Mouse (Mus musculus) erythroblast, embryonic 14.5 days (primary cell): Measurements from ENCODE around the gene Casp9. TPM values are rescaled to one million over a fixed set of nuclear protein-coding genes. Genes with fewer than 3 reads are reported as not detected.

Source experiments
- H3K27me3 ChIP-seq: 2 replicates; pipeline ENCODE4 v1.6.1; 2012; ENCODE audit warnings: inconsistent platforms; ENCODE audit not compliant: control insufficient read depth
- H3K36me3 ChIP-seq: 2 replicates; pipeline ENCODE4 v1.6.1; 2012; ENCODE audit warnings: mild to moderate bottlenecking, inconsistent platforms; ENCODE audit not compliant: control insufficient read depth
- H3K4me1 ChIP-seq: 2 replicates; pipeline ENCODE4 v1.6.1; 2012; ENCODE audit warnings: inconsistent platforms; ENCODE audit not compliant: control insufficient read depth
- H3K4me3 ChIP-seq: replicated peaks from 2 replicates; pipeline ENCODE3; 2012; ENCODE audit warnings: moderate library complexity, mild to moderate bottlenecking, inconsistent platforms
- H3K9me3 ChIP-seq: 2 replicates; pipeline ENCODE4 v1.6.1; 2012; ENCODE audit warnings: low read length, inconsistent platforms, mixed read lengths; ENCODE audit not compliant: control insufficient read depth
- GATA1 ChIP-seq: IDR thresholded peaks from 2 replicates; pipeline ENCODE4 v1.6.1; 2012; ENCODE audit warnings: low read length, inconsistent platforms, mixed read lengths
- TAL1 ChIP-seq: IDR thresholded peaks from 3 replicates; pipeline ENCODE4 v1.6.1; 2012; ENCODE audit warnings: low read length, inconsistent platforms, mixed read lengths
- polyA plus RNA-seq: library from polyadenylated mRNA; stranded (reverse); fragments of >175 nt; gene quantifications from 2 replicates; pipeline ENCODE4 v1.2.3, GENCODE M21; 2012

Casp9 gene
- polyA plus RNA-seq, 1 experiment, result 2.3 TPM

DNA sequence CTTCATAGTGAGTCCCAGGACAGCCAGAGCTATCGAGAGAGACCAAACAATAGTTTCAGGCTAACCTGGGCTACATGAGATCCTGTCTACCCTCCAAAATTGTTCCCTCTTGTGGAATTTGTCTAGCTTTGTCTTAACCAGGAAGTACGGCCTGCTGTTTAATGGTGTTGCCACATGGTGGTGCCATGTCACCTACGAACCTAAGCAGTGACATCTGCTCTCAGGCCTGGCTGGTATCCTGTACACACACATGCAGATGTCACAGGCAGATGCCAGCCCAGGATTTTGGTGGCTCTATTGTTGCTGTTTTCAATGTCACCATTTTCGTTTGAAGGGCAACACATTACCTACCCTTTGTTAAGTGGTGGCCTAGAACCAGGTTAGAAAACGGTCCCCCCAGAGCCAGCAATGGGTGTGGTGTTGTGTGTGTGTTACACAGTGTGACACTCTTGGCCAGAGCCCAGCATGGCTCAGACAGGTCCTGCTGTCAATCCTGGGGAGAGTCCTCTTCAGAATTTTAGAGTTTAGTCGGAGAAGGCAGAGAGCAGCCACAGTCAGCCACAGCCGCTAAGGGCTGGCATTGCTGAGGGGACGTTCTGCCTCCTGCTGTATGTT is 16.5 kb downstream of the Casp9 start:
- Histone ChIP-seq H3K4me1 (no peaks in the 10 kb centered on the region), H3K4me3 (no peak overlapping the region), H3K9me3 (peaks cover 3% of the 10 kb centered on the region; the same call in 1 of the 2 replicates), H3K27me3 (no peaks in the 10 kb centered on the region), H3K36me3 (peaks cover 100% of the 10 kb centered on the region)
- TF ChIP-seq GATA1, result no peak
- TF ChIP-seq TAL1, result no peak

- no peaks in the 10 kb centered on the region; the same call in 1 of the 2 replicates for H3K9me3 ChIP-seq
- H3K4me1 ChIP-seq, result no peaks in the 10 kb centered on the region
- no peak overlapping the region for H3K4me3 ChIP-seq
- H3K36me3 ChIP-seq, result peaks cover 99% of the 10 kb centered on the region
- H3K27me3 ChIP-seq, result no peaks in the 10 kb centered on the region
- no peak for TF ChIP-seq GATA1
Observed at GRCm38 (mm10) chr4:141810975-141811374, 17.6 kb downstream of the Casp9 start.

DNA sequence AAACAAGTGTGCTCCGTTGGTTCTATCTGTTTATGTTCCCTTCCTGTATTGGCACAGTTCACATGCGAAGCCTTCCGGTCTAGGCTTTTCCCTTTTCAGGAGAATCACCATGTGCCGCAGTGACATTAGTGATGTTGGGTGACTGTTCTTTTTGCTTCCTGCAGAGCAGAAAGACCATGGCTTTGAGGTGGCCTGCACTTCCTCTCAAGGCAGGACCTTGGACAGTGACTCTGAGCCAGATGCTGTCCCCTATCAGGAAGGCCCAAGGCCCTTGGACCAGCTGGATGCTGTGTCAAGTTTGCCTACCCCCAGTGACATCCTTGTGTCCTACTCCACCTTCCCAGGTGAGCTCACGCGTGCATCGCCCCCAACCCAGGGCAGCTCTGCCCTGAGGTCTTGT is 18.0 kb downstream of the Casp9 start:
- peaks cover 99% of the 10 kb centered on the region for H3K36me3 ChIP-seq

GRCm38 (mm10) chr4:141816267-141816666 is 22.9 kb downstream of the Casp9 start:
- Histone ChIP-seq H3K36me3 (peaks cover 51% of the 10 kb centered on the region), H3K27me3 (no peaks in the 10 kb centered on the region), H3K9me3 (no peaks in the 10 kb centered on the region), H3K4me3 (no peak overlapping the region), H3K4me1 (no peaks in the 10 kb centered on the region; the same call in 1 of the 2 replicates)
- TF ChIP-seq GATA1 (no peak), TAL1 (no peak)

More for the DNA sequence above, 18.0 kb downstream of the Casp9 start:
- Histone ChIP-seq H3K9me3 (no peaks in the 10 kb centered on the region), H3K4me3 (no peak overlapping the region), H3K27me3 (no peaks in the 10 kb centered on the region), H3K4me1 (no peaks in the 10 kb centered on the region)
- TF ChIP-seq TAL1 (no peak), GATA1 (no peak)

DNA sequence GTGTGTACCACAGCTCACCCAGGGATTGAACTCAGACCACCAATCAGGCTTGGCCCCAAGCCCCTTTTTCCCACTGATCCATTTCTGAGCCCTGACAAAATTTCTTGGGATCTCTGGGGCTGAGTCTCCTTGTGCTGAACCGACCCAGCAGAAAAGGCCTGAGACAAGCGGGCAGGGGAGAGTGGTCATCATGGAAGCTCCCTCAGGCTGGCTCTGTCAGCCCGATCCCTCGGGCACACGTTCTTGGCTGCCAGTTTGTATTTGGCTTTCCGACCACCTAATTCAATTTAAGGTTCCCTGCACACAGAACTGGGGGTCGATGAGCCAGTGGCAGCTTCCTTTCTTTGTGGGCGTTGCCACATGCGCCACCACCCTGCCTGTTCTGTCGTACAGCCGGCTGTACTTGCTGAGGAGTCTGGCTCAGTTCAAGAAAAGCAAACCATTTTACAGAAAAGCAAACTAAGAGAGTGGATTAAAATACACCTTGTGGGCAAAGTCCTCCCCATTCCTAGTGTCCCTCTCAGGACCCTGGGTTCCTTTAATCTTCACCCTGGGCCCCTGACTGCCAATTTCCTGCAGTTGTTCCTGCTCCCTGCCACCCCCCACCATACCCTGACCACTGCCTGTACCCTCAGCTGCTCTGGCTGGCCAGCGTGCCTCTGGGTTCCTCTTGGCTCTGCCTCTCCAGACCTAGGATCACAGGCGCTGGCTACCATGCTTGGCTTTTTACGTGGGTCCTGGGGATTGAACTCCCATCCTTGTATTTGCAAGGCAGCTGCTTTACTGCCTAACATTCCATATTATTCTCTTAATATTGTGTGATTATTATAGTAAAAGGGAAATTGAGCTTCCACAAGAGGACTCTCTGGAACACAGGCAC is 23.6 kb downstream of the Casp9 start:
- Histone ChIP-seq H3K27me3 (no peaks in the 10 kb centered on the region), H3K9me3 (no peaks in the 10 kb centered on the region), H3K4me1 (no peaks in the 10 kb centered on the region; the same call in none of the 2 replicates), H3K36me3 (peaks cover 43% of the 10 kb centered on the region), H3K4me3 (no peak overlapping the region)
- no peak for TF ChIP-seq GATA1
- TF ChIP-seq TAL1, result no peak

DNA sequence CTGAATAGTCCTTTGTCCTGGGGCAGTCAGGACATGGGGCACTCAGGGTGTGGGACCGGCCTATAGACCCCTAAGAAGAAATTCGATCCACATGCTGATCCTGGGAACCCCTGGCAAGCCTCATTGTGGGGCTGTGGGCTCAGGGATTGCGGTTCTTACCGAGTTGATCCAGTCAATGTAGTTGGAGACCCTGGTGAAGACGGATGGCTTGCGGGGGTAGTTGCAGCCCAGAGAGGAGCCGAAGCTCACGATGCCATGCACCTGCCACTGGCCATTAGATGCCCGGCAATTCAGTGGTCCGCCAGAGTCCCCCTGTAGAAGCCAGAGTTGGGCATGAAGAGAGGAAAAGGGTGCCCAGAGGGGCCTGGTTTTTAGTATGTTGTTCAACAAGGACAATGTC is 24.3 kb downstream of the Casp9 start:
- Histone ChIP-seq H3K36me3 (peaks cover 36% of the 10 kb centered on the region), H3K27me3 (no peaks in the 10 kb centered on the region), H3K9me3 (no peaks in the 10 kb centered on the region), H3K4me3 (no peak overlapping the region), H3K4me1 (peaks cover 2% of the 10 kb centered on the region)
- TF ChIP-seq TAL1 (no peak), GATA1 (no peak)

DNA sequence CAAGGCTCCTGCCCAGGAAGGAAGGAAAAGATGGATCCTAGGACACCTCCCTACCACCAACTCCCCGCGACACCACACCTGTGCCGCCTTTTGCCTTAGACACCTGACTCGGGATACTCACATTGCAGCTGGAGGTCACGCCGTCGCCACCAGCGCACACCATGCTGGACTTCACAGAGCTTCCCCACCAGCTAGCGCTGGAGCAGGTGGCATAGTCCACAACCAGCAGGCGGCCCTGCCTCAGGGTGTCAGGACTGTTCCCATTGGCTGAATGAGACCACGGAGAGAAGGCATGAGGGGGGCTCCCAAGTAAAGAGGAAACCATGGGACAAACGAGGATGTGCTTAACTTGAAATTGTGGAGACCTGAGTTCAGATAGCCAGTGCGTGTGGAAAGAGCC is 25.4 kb downstream of the Casp9 start:
- no peak for TF ChIP-seq GATA1
- TF ChIP-seq TAL1, result no peak
- Histone ChIP-seq H3K27me3 (no peaks in the 10 kb centered on the region), H3K9me3 (no peaks in the 10 kb centered on the region), H3K4me3 (no peak overlapping the region), H3K36me3 (peaks cover 25% of the 10 kb centered on the region), H3K4me1 (peaks cover 12% of the 10 kb centered on the region)

DNA sequence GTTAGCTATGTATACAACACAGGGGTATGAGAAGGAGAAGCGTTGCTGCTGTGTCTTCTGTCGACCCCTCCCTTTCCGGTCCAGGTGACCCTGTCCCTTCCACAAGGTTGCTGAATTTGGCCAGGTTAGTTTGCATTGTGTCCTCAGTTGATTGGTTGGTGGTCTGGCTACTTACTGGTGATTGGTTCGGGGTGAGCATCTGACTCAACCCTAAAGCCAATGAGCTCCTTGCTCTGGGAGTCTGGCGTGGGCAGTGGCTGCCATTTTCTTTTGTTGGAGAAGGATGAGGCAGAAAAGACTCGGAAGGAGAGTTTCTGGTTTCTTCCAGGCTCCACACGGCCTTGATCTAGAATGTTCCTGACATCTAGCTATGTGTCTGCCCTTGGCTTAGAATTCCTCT is 25.9 kb downstream of the Casp9 start:
- TF ChIP-seq TAL1, result no peak
- no peak for TF ChIP-seq GATA1

GRCm38 (mm10) chr4:141821178-141821577 is 27.8 kb downstream of the Casp9 start:
- Histone ChIP-seq H3K4me1 (peaks cover 15% of the 10 kb centered on the region), H3K36me3 (peaks cover 2% of the 10 kb centered on the region; the same call in 1 of the 2 replicates), H3K27me3 (no peaks in the 10 kb centered on the region), H3K4me3 (no peak overlapping the region), H3K9me3 (no peaks in the 10 kb centered on the region)
- TF ChIP-seq TAL1 (no peak), GATA1 (no peak)

More for the DNA sequence above, 25.9 kb downstream of the Casp9 start:
- Histone ChIP-seq H3K27me3 (no peaks in the 10 kb centered on the region), H3K4me1 (peaks cover 15% of the 10 kb centered on the region), H3K4me3 (no peak overlapping the region), H3K9me3 (no peaks in the 10 kb centered on the region), H3K36me3 (peaks cover 20% of the 10 kb centered on the region)
